In the genomic region with DNA sequence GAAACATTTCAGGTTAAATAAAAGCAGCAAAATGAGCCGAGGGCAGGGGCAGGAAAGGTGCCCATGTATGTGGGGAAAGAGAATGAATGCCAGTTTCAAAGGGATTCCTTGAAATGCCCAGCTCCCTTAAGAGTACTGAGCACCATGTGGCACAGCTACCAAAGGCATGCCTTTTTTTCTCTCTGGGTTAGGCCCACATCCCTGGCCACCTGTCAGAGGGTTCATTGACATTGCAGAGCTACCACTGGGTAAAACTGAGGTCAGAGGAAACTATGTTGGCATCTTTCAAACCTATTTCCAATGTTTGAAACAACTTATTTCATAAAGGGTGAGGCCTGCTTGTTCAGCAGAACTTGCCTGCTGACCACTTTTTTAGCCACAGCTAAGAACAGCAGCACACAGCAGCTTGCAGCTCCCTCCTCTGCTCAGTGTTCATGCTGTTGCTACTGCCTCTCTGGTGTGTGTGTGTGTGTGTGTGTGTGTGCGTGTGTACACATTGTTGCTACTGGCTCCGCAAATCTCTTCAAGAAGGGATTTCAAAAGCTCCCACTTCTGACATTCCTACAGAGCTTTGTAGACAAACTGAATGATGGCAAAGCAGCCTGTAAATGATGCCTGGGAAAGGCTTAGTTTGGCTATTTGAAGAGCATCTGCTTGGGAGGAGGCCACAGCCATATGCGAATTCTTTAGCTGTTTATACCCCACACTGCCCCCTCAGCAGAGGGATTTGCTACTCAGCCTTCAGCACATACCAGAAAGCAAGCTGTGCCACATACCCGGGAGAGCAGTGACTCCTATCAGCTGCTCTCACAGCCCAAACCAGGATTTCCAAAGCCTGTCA, we compare ENCODE assay signal across 8 mouse cellular contexts. TPM values are rescaled to one million over a fixed set of nuclear protein-coding genes. Genes with fewer than 3 reads are reported as not detected.
DNase-seq lines count a peak whose midpoint lies in the region; ATAC-seq and TF ChIP-seq lines count a peak whose summit lies in the region.

No protein-coding gene starts in this region.

- peak overlapping the region; percentile 31; the same call in 1 of the 2 replicates for H3K27ac ChIP-seq in embryonic facial prominence, embryonic 12.5 days
- no peak overlapping the region; the same call in 1 of the 2 replicates for H3K27ac ChIP-seq in embryonic facial prominence, embryonic 10.5 days (replicated peaks)
- H3K27ac ChIP-seq in MEL (ENCODE audit: control insufficient read depth, low read depth, low read length), result peak overlapping the region; percentile 93
- peak overlapping the region; percentile 43; the same call in 1 of the 2 replicates for H3K27ac ChIP-seq in hindbrain, embryonic 14.5 days

- ATAC-seq in embryonic facial prominence, embryonic 12.5 days (ENCODE audit: insufficient number of reproducible peaks, insufficient read depth, low FRiP score, low TSS enrichment), result no peak
- ATAC-seq in hindbrain, embryonic 14.5 days (ENCODE audit: low FRiP score), result no peak

- DNase-seq in embryonic facial prominence, embryonic 10.5 days (ENCODE audit: low spot score), result no peak
- no peak for DNase-seq in MEL (ENCODE audit: low read depth, low spot score)
- DNase-seq in hindbrain, embryonic 14.5 days (ENCODE audit: low spot score), result no peak
- DNase-seq in lung, postnatal 10 days, result peak; percentile 63
- DNase-seq in telencephalon, adult 2 months (ENCODE audit: low read depth, low spot score), result peak; percentile 85
- no peak for DNase-seq in gastrocnemius, postnatal 25 days
- no peak for DNase-seq in adrenal gland, adult (ENCODE audit: inconsistent age in 2 of 2, low spot score in 1 of 2)

- peaks cover 14% of the 10 kb centered on the region; the same call in 1 of the 2 replicates for H3K4me1 ChIP-seq in embryonic facial prominence, embryonic 12.5 days
- no peaks in the 10 kb centered on the region for H3K4me1 ChIP-seq in embryonic facial prominence, embryonic 10.5 days
- H3K4me1 ChIP-seq in MEL (ENCODE audit: control insufficient read depth in 1 of 2, insufficient read depth in 2 of 2, low read length in 2 of 2), result peaks cover 41 to 53% of the 10 kb centered on the region in 2 experiments
- H3K4me1 ChIP-seq in hindbrain, embryonic 14.5 days (replicated peaks; ENCODE audit: control insufficient read depth, insufficient read depth, low read length), result peaks cover 21% of the 10 kb centered on the region

- TF ChIP-seq EP300 in MEL (IDR thresholded peaks at IDR 0.05; ENCODE audit: low read depth in 1 of 2, low read length in 2 of 2), result no peak

- H3K79me2 ChIP-seq in MEL (ENCODE audit: control insufficient read depth, insufficient read depth, low read length, poor library complexity), result no peaks in the 10 kb centered on the region

- no peak overlapping the region for H3K9ac ChIP-seq in embryonic facial prominence, embryonic 12.5 days
- peak overlapping the region; percentile 38 for H3K9ac ChIP-seq in MEL (ENCODE audit: control insufficient read depth, low read depth, low read length, poor library complexity, severe bottlenecking)
- H3K9ac ChIP-seq in hindbrain, embryonic 14.5 days, result no peak overlapping the region

- H3K4me2 ChIP-seq in embryonic facial prominence, embryonic 12.5 days (replicated peaks), result no peak overlapping the region
- H3K4me2 ChIP-seq in hindbrain, embryonic 14.5 days (replicated peaks), result no peak overlapping the region

- no peak for TF ChIP-seq RAD21 in MEL (IDR thresholded peaks at IDR 0.05; ENCODE audit: low read depth, low read length)

- TF ChIP-seq CTCF in MEL (IDR thresholded peaks at IDR 0.05 in 2 of 3, conservative IDR thresholded peaks at IDR 0.05 in 1 of 3; ENCODE audit: control insufficient read depth in 1 of 3, insufficient read depth in 1 of 3, low read depth in 2 of 3, low read length in 3 of 3, poor library complexity in 1 of 3, severe bottlenecking in 1 of 3), result no peak

- H3K36me3 ChIP-seq in embryonic facial prominence, embryonic 12.5 days, result peaks cover 22% of the 10 kb centered on the region
- H3K36me3 ChIP-seq in embryonic facial prominence, embryonic 10.5 days (replicated peaks), result peaks cover 79% of the 10 kb centered on the region
- H3K36me3 ChIP-seq in MEL (ENCODE audit: control insufficient read depth in 1 of 2, insufficient read depth in 2 of 2, low read length in 2 of 2), result peaks cover 4 to 67% of the 10 kb centered on the region in 2 experiments; a peak in 3 of 4 replicates
- H3K36me3 ChIP-seq in hindbrain, embryonic 14.5 days (replicated peaks; ENCODE audit: control insufficient read depth, insufficient read depth), result no peaks in the 10 kb centered on the region; the same call in 1 of the 2 replicates

- H3K9me3 ChIP-seq in embryonic facial prominence, embryonic 12.5 days, result no peaks in the 10 kb centered on the region
- no peaks in the 10 kb centered on the region for H3K9me3 ChIP-seq in embryonic facial prominence, embryonic 10.5 days
- H3K9me3 ChIP-seq in MEL (replicated peaks; ENCODE audit: insufficient read depth, low read length), result no peaks in the 10 kb centered on the region
- H3K9me3 ChIP-seq in hindbrain, embryonic 14.5 days (ENCODE audit: control insufficient read depth, low read length), result no peaks in the 10 kb centered on the region

- no peak for TF ChIP-seq POLR2A in MEL (IDR thresholded peaks at IDR 0.05; ENCODE audit: control insufficient read depth in 1 of 2, insufficient read depth in 1 of 2, low read depth in 1 of 2, low read length in 2 of 2, poor library complexity in 1 of 2)

- H3K27me3 ChIP-seq in embryonic facial prominence, embryonic 12.5 days, result no peaks in the 10 kb centered on the region
- H3K27me3 ChIP-seq in embryonic facial prominence, embryonic 10.5 days (replicated peaks; ENCODE audit: low read depth, poor library complexity, severe bottlenecking), result no peaks in the 10 kb centered on the region
- H3K27me3 ChIP-seq in MEL (ENCODE audit: control insufficient read depth in 1 of 2, insufficient read depth in 2 of 2, low read length in 2 of 2), result no peaks in the 10 kb centered on the region
- no peaks in the 10 kb centered on the region for H3K27me3 ChIP-seq in hindbrain, embryonic 14.5 days (ENCODE audit: control insufficient read depth, insufficient read depth, low read length)

- no peak overlapping the region for H3K4me3 ChIP-seq in embryonic facial prominence, embryonic 12.5 days
- no peak overlapping the region for H3K4me3 ChIP-seq in embryonic facial prominence, embryonic 10.5 days
- no peak overlapping the region for H3K4me3 ChIP-seq in MEL (ENCODE audit: control insufficient read depth in 1 of 2, insufficient read depth in 1 of 2, low read depth in 2 of 2, low read length in 2 of 2)
- H3K4me3 ChIP-seq in hindbrain, embryonic 14.5 days (replicated peaks; ENCODE audit: low read length), result no peak overlapping the region

- 54% methylated on average over 5 of the region's 5 CpGs for WGBS in embryonic facial prominence, embryonic 12.5 days
- WGBS in embryonic facial prominence, embryonic 10.5 days, result 67% methylated on average over 5 of the region's 5 CpGs
- 56% methylated on average over 5 of the region's 5 CpGs for WGBS in hindbrain, embryonic 14.5 days

TF ChIP-seq in MEL, 35 proteins besides CTCF, POLR2A, EP300 and RAD21:
- TF ChIP-seq CHD2 (IDR thresholded peaks at IDR 0.05; ENCODE audit: low read length) (no peak), MAX (IDR thresholded peaks at IDR 0.05; ENCODE audit: low read length) (no peak), MXI1 (IDR thresholded peaks at IDR 0.05; ENCODE audit: low read depth, low read length) (0 out of 2 replicates have a peak, but pooled peaks have one; percentile 18), MEF2A (IDR thresholded peaks at IDR 0.05; ENCODE audit: extremely low read depth, insufficient replicate concordance, low read depth, low read length, poor library complexity, severe bottlenecking) (no peak), GABPA (IDR thresholded peaks at IDR 0.05; ENCODE audit: low read depth, low read length) (no peak), RCOR1 (IDR thresholded peaks at IDR 0.05; ENCODE audit: low read depth, low read length) (no peak)

RNA-seq across cellular contexts. Expression of gene Rnf216, which starts 59.4 kb away (rescaled TPM):
- 56.4 and 56.9 TPM in 2 replicates for polyA plus RNA-seq in embryonic facial prominence, embryonic 12.5 days (2016; fragmentation: Nextera tagmentation; extraction: Ambion mirVana)
- polyA plus RNA-seq in embryonic facial prominence, embryonic 10.5 days (2016; fragmentation: Nextera tagmentation; extraction: Ambion mirVana), result 50.5 and 53.9 TPM in 2 replicates
- total RNA-seq in MEL (2012; rRNA removed), result 16.4 and 17.1 TPM in 2 replicates
- polyA plus RNA-seq in MEL (2012; ENCODE audit: insufficient read depth in 1 of 2, insufficient read length in 2 of 2, low read depth in 1 of 2, low replicate concordance in 2 of 2, missing spikeins in 1 of 2), result 100 to 1,000 TPM in 1 of 2 experiments, 10 to 100 TPM in 1; 30.8 to 123 TPM
- 29.4 and 29.8 TPM in 2 replicates for polyA plus RNA-seq in hindbrain, embryonic 14.5 days (2014; fragmentation: Nextera tagmentation; extraction: Ambion mirVana)
- 10 to 100 TPM; 14.8 to 16.1 TPM for total RNA-seq in gastrocnemius, postnatal 25 days (2021)

Comparison
In these comparisons a context has a peak if more than half of its experiments do, and no peak if none do; other contexts are left out.
1. DNase-seq: peak in lung, postnatal 10 days (single experiment) and telencephalon, adult 2 months (single experiment); none in embryonic facial prominence, embryonic 10.5 days (single experiment), MEL (single experiment), hindbrain, embryonic 14.5 days (single experiment), gastrocnemius, postnatal 25 days (single experiment) and adrenal gland, adult (0 of 2).